Comparison of ENCODE assay signal across 10 mouse cellular contexts in genomic region chr11:103198339-103198738, GRCm38 (mm10). TPM values are rescaled to one million over a fixed set of nuclear protein-coding genes. Genes with fewer than 3 reads are reported as not detected.
DNase-seq lines count a peak whose midpoint lies in the region; ATAC-seq and TF ChIP-seq lines count a peak whose summit lies in the region.
"Had no signal": no experiment of that assay in that cellular context is flagged by ENCODE, and none has a peak within 500 bp of the region (broad histone marks: within the 10 kb centered on the region; RNA-seq: fewer than 3 reads in every experiment).

No protein-coding gene starts in this region.

- TF ChIP-seq POLR2A in cerebellum, adult 2 months (IDR thresholded peaks at IDR 0.05; ENCODE audit: borderline replicate concordance, insufficient read depth, low read length) = no peak

- peak; percentile 41 to 61 for DNase-seq in cerebellum, adult 2 months
- DNase-seq in cerebellum, postnatal 4 days (ENCODE audit: low spot score in 2 of 2) = no peak
- no peak for DNase-seq in lung, postnatal 14 days
- no peak for DNase-seq in hindbrain, postnatal 0 days (ENCODE audit: low spot score)
- DNase-seq in right cerebral cortex, postnatal 36 days (ENCODE audit: low spot score in 2 of 2) = no peak
- no peak for DNase-seq in spleen, postnatal 10 days (ENCODE audit: low spot score in 2 of 2)
- DNase-seq: gastrocnemius, postnatal 25 days; thymus, adult 2 months had no signal

- no peak for ATAC-seq in lung, embryonic 15.5 days (ENCODE audit: borderline replicate concordance, extremely low read depth, low FRiP score, low TSS enrichment)
- no peak for ATAC-seq in hindbrain, postnatal 0 days
- ATAC-seq in neural tube, embryonic 15.5 days (ENCODE audit: low FRiP score) = no peak

- no peak for TF ChIP-seq CTCF in cerebellum, adult 2 months (IDR thresholded peaks at IDR 0.05; ENCODE audit: borderline replicate concordance, insufficient read depth, low read depth, low read length)
- no peak for TF ChIP-seq CTCF in hindbrain, postnatal 0 days (IDR thresholded peaks at IDR 0.05; ENCODE audit: low read depth)

- WGBS in cerebellum, adult 2 months = 10% methylated on average over 16 of the region's 16 CpGs
- WGBS in lung, embryonic 15.5 days = 3% methylated on average over 16 of the region's 16 CpGs
- WGBS in hindbrain, postnatal 0 days = 14% methylated on average over 16 of the region's 16 CpGs
- 9% methylated on average over 16 of the region's 16 CpGs for WGBS in neural tube, embryonic 15.5 days

- H3K4me3 ChIP-seq in cerebellum, adult 2 months (replicated peaks; ENCODE audit: insufficient read depth, low read depth, low read length) = peak overlapping the region; percentile 85
- peak overlapping the region; percentile 45; the same call in 1 of the 2 replicates for H3K4me3 ChIP-seq in lung, embryonic 15.5 days
- no peak overlapping the region for H3K4me3 ChIP-seq in hindbrain, postnatal 0 days (ENCODE audit: low read length)
- peak overlapping the region; percentile 54 for H3K4me3 ChIP-seq in neural tube, embryonic 15.5 days (replicated peaks)

- no peaks in the 10 kb centered on the region for H3K9me3 ChIP-seq in lung, embryonic 15.5 days
- H3K9me3 ChIP-seq in hindbrain, postnatal 0 days (ENCODE audit: low read length) = no peaks in the 10 kb centered on the region
- H3K9me3 ChIP-seq in neural tube, embryonic 15.5 days (replicated peaks) = no peaks in the 10 kb centered on the region

- no peaks in the 10 kb centered on the region for H3K27me3 ChIP-seq in cerebellum, adult 2 months (ENCODE audit: control insufficient read depth, insufficient read depth, low read length)
- peaks cover 80% of the 10 kb centered on the region for H3K27me3 ChIP-seq in lung, embryonic 15.5 days
- 0 out of 2 replicates have a peak, but pooled peaks cover 4% of the 10 kb centered on the region for H3K27me3 ChIP-seq in hindbrain, postnatal 0 days (ENCODE audit: insufficient read depth, low read length)
- peaks cover 76% of the 10 kb centered on the region for H3K27me3 ChIP-seq in neural tube, embryonic 15.5 days (replicated peaks)

- peak overlapping the region; percentile 30 for H3K27ac ChIP-seq in cerebellum, adult 2 months (ENCODE audit: insufficient read depth, low read length)
- H3K27ac ChIP-seq in lung, embryonic 15.5 days = no peak overlapping the region
- H3K27ac ChIP-seq in hindbrain, postnatal 0 days = no peak overlapping the region
- H3K27ac ChIP-seq in neural tube, embryonic 15.5 days (replicated peaks) = no peak overlapping the region

- peak overlapping the region; percentile 90 for H3K4me2 ChIP-seq in lung, embryonic 15.5 days
- H3K4me2 ChIP-seq in hindbrain, postnatal 0 days (ENCODE audit: low read depth, low read length) = peak overlapping the region; percentile 91
- peak overlapping the region; percentile 94 for H3K4me2 ChIP-seq in neural tube, embryonic 15.5 days

- peaks cover 48% of the 10 kb centered on the region for H3K4me1 ChIP-seq in cerebellum, adult 2 months (ENCODE audit: control insufficient read depth, insufficient read depth, low read length)
- H3K4me1 ChIP-seq in lung, embryonic 15.5 days = peaks cover 28% of the 10 kb centered on the region
- peaks cover 24% of the 10 kb centered on the region for H3K4me1 ChIP-seq in hindbrain, postnatal 0 days (ENCODE audit: insufficient read depth, low read length)
- peaks cover 29% of the 10 kb centered on the region for H3K4me1 ChIP-seq in neural tube, embryonic 15.5 days

- H3K36me3 ChIP-seq in lung, embryonic 15.5 days = no peaks in the 10 kb centered on the region
- H3K36me3 ChIP-seq in hindbrain, postnatal 0 days (ENCODE audit: insufficient read depth, low read length) = no peaks in the 10 kb centered on the region; the same call in 1 of the 2 replicates
- H3K36me3 ChIP-seq in neural tube, embryonic 15.5 days = peaks cover 19% of the 10 kb centered on the region; the same call in 1 of the 2 replicates

- no peak overlapping the region for H3K9ac ChIP-seq in lung, embryonic 15.5 days
- H3K9ac ChIP-seq in hindbrain, postnatal 0 days (replicated peaks; ENCODE audit: low read length) = no peak overlapping the region
- H3K9ac ChIP-seq in neural tube, embryonic 15.5 days (replicated peaks) = no peak overlapping the region

RNA-seq across cellular contexts. Expression of gene 1700023F06Rik, which starts 10.0 kb away (rescaled TPM):
- 9.4 and 10.0 TPM in 2 replicates for polyA plus RNA-seq in cerebellum, adult 2 months (2012; rRNA removed)
- polyA plus RNA-seq in lung, embryonic 15.5 days (2015; fragmentation: Nextera tagmentation; extraction: Ambion mirVana) = 0.87 and 1.1 TPM in 2 replicates
- not detected in 2 replicates for total RNA-seq in hindbrain, postnatal 0 days (2014; rRNA removed)
- polyA plus RNA-seq in hindbrain, postnatal 0 days (2015; fragmentation: Nextera tagmentation; extraction: Ambion mirVana) = 3.7 and 4.7 TPM in 2 replicates
- 2.1 and 2.3 TPM in 2 replicates for polyA plus RNA-seq in neural tube, embryonic 15.5 days (2015; fragmentation: Nextera tagmentation; extraction: Ambion mirVana)
- total RNA-seq: gastrocnemius, postnatal 25 days had no signal

RNA-seq across cellular contexts. Expression of gene Spata32, which starts 19.9 kb away (rescaled TPM):
- polyA plus RNA-seq in cerebellum, adult 2 months (2012; rRNA removed) = 2.7 and 3.2 TPM in 2 replicates
- not detected in 2 replicates for polyA plus RNA-seq in lung, embryonic 15.5 days (2015; fragmentation: Nextera tagmentation; extraction: Ambion mirVana)
- 1.4 and 1.5 TPM in 2 replicates for total RNA-seq in hindbrain, postnatal 0 days (2014; rRNA removed)
- 1.6 TPM in 2 replicates for polyA plus RNA-seq in hindbrain, postnatal 0 days (2015; fragmentation: Nextera tagmentation; extraction: Ambion mirVana)
- 1.00 and 1.3 TPM in 2 replicates for polyA plus RNA-seq in neural tube, embryonic 15.5 days (2015; fragmentation: Nextera tagmentation; extraction: Ambion mirVana)
- total RNA-seq: gastrocnemius, postnatal 25 days had no signal
- polyA plus RNA-seq: thymus, adult 2 months had no signal

RNA-seq across cellular contexts. Expression of gene Fmnl1, which starts 27.4 kb away (rescaled TPM):
- polyA plus RNA-seq in cerebellum, adult 2 months (2012; rRNA removed) = 63.7 and 71.1 TPM in 2 replicates
- 2.7 and 3.7 TPM in 2 replicates for polyA plus RNA-seq in lung, embryonic 15.5 days (2015; fragmentation: Nextera tagmentation; extraction: Ambion mirVana)
- 12.8 and 15.5 TPM in 2 replicates for total RNA-seq in hindbrain, postnatal 0 days (2014; rRNA removed)
- 6.4 and 6.9 TPM in 2 replicates for polyA plus RNA-seq in hindbrain, postnatal 0 days (2015; fragmentation: Nextera tagmentation; extraction: Ambion mirVana)
- 8.6 and 10.8 TPM in 2 replicates for polyA plus RNA-seq in neural tube, embryonic 15.5 days (2015; fragmentation: Nextera tagmentation; extraction: Ambion mirVana)

Comparison
In these comparisons a context has a peak if more than half of its experiments do, and no peak if none do; other contexts are left out.
1. DNase-seq: peak in cerebellum, adult 2 months (2 of 2); none in cerebellum, postnatal 4 days (0 of 2), lung, postnatal 14 days (single experiment), hindbrain, postnatal 0 days (single experiment), right cerebral cortex, postnatal 36 days (0 of 2) and spleen, postnatal 10 days (0 of 2).
2. Peak in every context shown above with its lines, with median percentiles within 50 percentile points of each other: H3K4me2 ChIP-seq.